Mouse (Mus musculus): Measurements from ENCODE around the gene Smim24.

The Smim24 gene

DNA sequence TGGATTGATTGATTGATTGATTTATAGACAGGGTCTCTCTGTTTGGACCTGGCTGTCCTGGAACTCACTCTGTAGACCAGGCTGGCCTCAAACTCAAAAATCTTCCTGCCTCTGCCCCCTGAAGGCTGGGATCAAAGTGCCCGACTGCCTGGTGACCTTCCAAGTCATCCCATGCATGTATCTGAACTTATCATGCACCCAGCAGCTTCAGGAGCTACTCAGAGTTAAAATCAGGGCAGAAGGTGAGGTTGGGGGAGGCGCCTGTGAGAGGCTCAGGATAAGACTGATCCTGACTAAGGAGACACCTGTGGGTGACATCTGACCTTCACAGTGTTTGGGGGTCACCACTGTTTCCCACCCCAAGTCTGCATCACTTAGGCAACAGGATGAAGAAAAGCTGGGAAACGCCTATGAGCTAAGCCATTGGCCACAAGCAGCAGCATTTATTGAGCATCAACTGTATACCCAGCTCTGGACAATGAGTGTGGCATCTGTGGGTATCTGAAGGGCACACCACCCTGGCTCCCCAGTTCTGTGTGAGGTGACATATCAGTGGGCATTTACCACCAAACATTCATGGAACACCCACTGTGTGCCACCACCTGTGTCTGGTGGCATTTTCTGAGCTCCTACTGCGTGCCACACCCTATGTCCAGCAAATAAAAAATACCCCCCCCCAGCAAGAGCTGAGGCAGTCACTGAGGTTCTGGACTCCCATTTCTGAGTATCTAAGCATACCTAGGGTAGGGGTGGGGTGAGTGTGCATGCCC lies 30.8 kb downstream of the Smim24 start:
- DNase-seq, result peak in 1 of 2 experiments; percentile 15

GRCm38 (mm10) chr10:81424246-81425051 lies 31.6 kb downstream of the Smim24 start:
- DNase-seq, result peak; percentile 90 to 93

- DNase-seq, result peak; percentile 55 to 62
Observed at GRCm38 (mm10) chr10:81425236-81425850, 32.5 kb downstream of the Smim24 start.

- peak; percentile 37 to 54 for DNase-seq
Observed at GRCm38 (mm10) chr10:81426081-81426671, 33.3 kb downstream of the Smim24 start.

GRCm38 (mm10) chr10:81426897-81427296 lies 34.0 kb downstream of the Smim24 start:
- DNase-seq, result peak; percentile 72 to 79

- DNase-seq, result no peak
Observed at GRCm38 (mm10) chr10:81427327-81427726, 34.5 kb downstream of the Smim24 start.

DNA sequence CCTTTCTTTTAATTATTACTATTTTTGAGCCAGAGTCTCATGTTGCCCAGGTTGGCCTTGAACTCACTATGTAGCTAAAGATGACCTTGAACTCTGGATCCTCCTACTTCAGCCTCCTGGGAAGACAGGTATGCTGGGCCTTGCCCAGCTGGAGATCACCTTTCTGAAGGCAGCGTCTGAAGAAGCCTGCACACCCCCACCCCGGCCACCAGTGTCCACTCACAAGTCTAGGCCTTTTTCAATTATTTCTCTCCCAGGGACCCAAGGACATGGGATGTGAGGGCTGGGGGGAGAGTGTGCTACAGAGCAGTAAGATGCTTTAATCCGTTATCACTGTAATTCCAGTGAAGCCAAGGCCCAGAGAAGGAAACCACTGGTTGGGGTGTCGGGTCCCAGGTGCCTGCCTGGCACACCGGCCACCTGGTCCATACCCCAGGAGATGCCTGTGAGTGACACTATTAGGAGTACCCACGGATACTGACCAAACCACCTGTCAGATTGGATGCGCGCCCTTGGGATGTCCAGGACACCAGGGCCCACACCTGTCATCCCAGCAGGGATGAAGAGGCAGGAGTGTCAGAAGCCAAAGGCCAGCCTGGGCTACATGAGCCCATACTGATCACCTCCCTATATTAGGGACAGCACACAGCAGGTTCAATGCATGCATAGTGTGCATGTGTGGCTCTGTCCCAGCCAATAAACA lies 35.1 kb downstream of the Smim24 start:
- peak; percentile 64 to 71 for DNase-seq

DNA sequence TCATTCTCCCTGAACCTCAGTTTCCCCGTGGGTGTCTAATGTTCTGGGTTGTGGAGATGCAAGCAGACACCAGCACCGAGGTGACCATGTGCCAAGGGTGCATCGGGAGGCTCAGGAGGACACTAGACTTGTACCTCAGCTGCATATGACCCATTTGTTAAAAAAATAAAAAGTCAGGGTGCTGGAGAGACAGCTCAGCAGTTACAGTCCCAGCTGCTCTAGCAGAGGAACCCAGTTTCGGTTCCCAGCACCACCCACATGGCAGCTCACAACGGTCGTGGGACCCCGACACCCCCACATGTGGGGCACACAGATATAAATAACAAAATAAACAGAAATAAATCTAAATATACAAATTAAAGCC lies 35.6 kb downstream of the Smim24 start:
- no peak for DNase-seq

GRCm38 (mm10) chr10:81429092-81429491 lies 36.2 kb downstream of the Smim24 start:
- DNase-seq, result peak; percentile 10 to 19

- DNase-seq, result peak; percentile 59 to 61
Observed at GRCm38 (mm10) chr10:81429605-81430061, 36.8 kb downstream of the Smim24 start.

GRCm38 (mm10) chr10:81430141-81430830 lies 37.4 kb downstream of the Smim24 start:
- peak; percentile 81 to 91 for DNase-seq

GRCm38 (mm10) chr10:81430831-81431525 lies 38.1 kb downstream of the Smim24 start:
- DNase-seq, result peak; percentile 82 to 88

GRCm38 (mm10) chr10:81431526-81432168 lies 38.8 kb downstream of the Smim24 start:
- peak; percentile 49 to 53 for DNase-seq

GRCm38 (mm10) chr10:81432169-81432867 lies 39.5 kb downstream of the Smim24 start:
- peak; percentile 19 to 34 for DNase-seq

GRCm38 (mm10) chr10:81432868-81433262 lies 40.0 kb downstream of the Smim24 start:
- DNase-seq, result peak; percentile 92

DNA sequence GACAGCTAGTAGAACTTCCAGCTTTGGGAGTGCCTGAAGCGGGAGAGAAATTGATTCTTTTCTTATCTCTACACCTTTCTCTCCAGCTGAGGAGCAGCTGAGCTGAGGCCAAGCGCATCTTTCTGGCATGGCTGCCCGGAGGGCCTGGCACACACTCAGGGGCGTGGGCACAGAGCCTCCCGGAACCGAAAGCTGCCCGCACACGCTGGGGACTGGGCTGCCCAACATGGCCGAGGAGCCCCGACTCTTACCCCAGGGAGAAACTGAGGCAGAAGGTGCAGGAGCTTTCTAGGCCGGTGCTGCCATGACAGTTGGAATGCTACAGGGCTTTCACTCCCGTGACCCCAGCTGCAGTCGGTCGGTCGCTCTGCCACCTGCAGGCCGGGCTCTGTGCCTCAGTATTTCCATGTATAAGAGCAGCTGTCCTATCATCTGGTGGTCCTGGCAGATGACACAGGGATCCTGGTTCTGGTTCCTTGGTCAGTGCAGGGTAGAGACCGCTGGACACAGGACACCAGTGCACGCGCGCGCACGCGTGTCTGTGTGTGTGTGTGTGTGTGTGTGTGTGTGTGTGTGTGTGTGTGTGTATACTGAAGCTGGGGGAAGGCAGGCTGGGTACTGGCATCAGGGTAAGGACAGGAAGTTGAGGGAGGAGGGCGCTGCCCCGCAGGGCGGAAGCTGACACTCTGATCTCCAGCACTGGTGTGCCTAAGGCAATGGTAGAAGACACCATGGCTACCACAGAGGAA lies 40.9 kb downstream of the Smim24 start:
- peak in 1 of 2 experiments; percentile 38 for DNase-seq

- peak in 1 of 2 experiments; percentile 18 for DNase-seq
Observed at GRCm38 (mm10) chr10:81434361-81435263, 41.8 kb downstream of the Smim24 start.

GRCm38 (mm10) chr10:81435436-81435835 lies 42.6 kb downstream of the Smim24 start:
- DNase-seq, result peak; percentile 87 to 90
